Mouse (Mus musculus) lung, adult 2 months (tissue): ENCODE results near the gene Samd13. TPM values are rescaled to one million over a fixed set of nuclear protein-coding genes. Genes with fewer than 3 reads are reported as not detected.

ENCODE experiments used
- DNase-seq: peaks from one replicate; pipeline ENCODE4 v3.0.0; 2022
- H3K4me1 ChIP-seq: fragments of 200-500 bp; 2 replicates; pipeline ENCODE4 v1.6.1; 2011; ENCODE audit warnings: low read length; ENCODE audit not compliant: control insufficient read depth, insufficient read depth
- H3K4me3 ChIP-seq: fragments of 200-500 bp; replicated peaks from 2 replicates; pipeline ENCODE3; 2011; ENCODE audit warnings: low read depth, mild to moderate bottlenecking, control low read depth, low read length; ENCODE audit errors: extremely low read depth
- CTCF ChIP-seq: fragments of 200-500 bp; IDR thresholded peaks from 2 replicates; pipeline ENCODE4 v1.5.1; 2011; ENCODE audit warnings: mild to moderate bottlenecking, low read length, control low read depth; ENCODE audit not compliant: insufficient read depth
- POLR2A ChIP-seq: fragments of 200-500 bp; IDR thresholded peaks from 2 replicates; pipeline ENCODE4 v1.6.1; 2011; ENCODE audit warnings: low read depth, mild to moderate bottlenecking, control low read depth, low read length, borderline replicate concordance; ENCODE audit errors: extremely low read depth
- WGBS: fragments of 180-500 bp; shearing (Covaris S2); methylation state at CpG from one replicate; pipeline ENCODE4 v1.1.7; 2018; 5-methylcytosine and 5-hydroxymethylcytosine counted together
- polyA plus RNA-seq: library from polyadenylated mRNA; depleted of rRNA; stranded (reverse); fragments of >200 nt; gene quantifications from 2 replicates; pipeline ENCODE4 v1.2.3, GENCODE M21; 2012

The Samd13 gene
- polyA plus RNA-seq, 1 experiment = 0.17 TPM

DNA sequence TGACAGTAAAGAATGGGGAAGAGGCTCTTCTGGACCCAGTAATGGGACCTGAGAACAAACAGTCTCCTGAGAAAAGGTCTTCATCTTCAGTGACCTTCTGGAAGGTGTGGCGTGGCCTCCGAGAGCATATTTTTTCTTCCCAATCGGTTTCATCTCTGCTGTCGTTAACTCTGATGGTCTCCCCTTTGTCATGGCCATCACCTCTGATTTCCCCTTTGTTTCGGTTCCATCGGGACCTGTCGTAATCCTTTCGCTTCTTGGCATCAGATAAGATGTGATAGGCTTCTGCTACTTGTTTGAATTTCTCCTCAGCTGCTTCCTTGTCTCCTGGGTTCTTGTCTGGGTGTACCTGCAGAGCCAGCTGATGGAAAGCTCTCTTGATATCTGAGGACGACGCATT is 34.7 kb downstream of the Samd13 start:
- no peak overlapping the region for H3K4me3 ChIP-seq
- DNase-seq = no peak
- no peaks in the 10 kb centered on the region for H3K4me1 ChIP-seq
- WGBS = 85% methylated on average over 10 of the region's 10 CpGs
- TF ChIP-seq CTCF (no peak), POLR2A (no peak)

- WGBS = 59% methylated on average over 10 of the region's 10 CpGs
- TF ChIP-seq POLR2A (no peak), CTCF (no peak)
- Histone ChIP-seq H3K4me3 (no peak overlapping the region), H3K4me1 (no peaks in the 10 kb centered on the region)
- no peak for DNase-seq
These were observed 36.0 kb downstream of the Samd13 start for GRCm38 (mm10) chr3:146649311-146649894.

GRCm38 (mm10) chr3:146641818-146642427 is 43.5 kb downstream of the Samd13 start:
- H3K4me1 ChIP-seq = no peaks in the 10 kb centered on the region
- DNase-seq = no peak
- H3K4me3 ChIP-seq = no peak overlapping the region
- TF ChIP-seq CTCF (no peak), POLR2A (no peak)
- WGBS = 58% methylated on average over 4 of the region's 4 CpGs

- WGBS = 67% methylated on average over 5 of the region's 5 CpGs
These were observed 52.9 kb downstream of the Samd13 start for GRCm38 (mm10) chr3:146632506-146632905.

DNA sequence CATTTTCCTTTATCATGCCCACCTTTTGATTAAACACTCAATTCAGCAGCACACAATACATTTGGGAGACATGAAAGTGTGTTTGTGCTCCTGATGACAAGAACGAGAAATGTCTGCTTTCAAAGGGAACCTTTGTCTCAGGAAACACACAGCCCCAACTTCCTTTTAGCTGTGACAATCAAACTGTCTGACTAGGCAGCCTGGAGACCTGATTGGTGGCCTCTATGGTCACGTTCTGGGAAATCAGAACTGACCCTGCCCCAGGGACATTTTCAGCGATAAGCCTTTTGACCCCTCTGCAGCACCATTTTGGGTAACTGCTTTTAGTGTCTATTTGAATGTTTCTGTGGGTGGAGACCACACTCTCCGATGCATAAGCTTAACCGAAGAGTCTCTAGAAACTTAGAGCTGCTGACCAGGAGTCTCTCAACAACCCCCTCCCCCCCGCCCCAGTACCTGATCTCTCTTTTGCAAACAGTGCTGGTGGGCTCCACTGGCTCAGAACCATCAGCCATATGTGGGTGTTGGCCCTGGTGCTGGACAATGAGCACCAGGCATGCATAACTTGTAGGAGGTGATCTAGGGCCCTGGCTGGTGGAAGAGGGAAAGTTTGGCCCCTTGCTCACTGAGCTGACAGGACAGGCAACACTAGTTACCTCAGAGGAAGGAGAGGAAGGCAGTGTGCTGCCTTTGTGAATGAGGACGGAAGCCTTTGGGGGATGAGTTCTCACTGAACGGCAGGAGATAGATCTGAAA is 57.0 kb downstream of the Samd13 start:
- Histone ChIP-seq H3K4me1 (no peaks in the 10 kb centered on the region), H3K4me3 (no peak overlapping the region)
- TF ChIP-seq POLR2A = no peak
- no peak for TF ChIP-seq CTCF
- no peak for DNase-seq
- WGBS = 60% methylated on average over 8 of the region's 8 CpGs

More at GRCm38 (mm10) chr3:146632506-146632905, 52.9 kb downstream of the Samd13 start:
- Histone ChIP-seq H3K4me1 (no peaks in the 10 kb centered on the region), H3K4me3 (no peak overlapping the region)
- no peak for TF ChIP-seq CTCF
- TF ChIP-seq POLR2A = no peak
- DNase-seq = no peak

- Histone ChIP-seq H3K4me1 (no peaks in the 10 kb centered on the region), H3K4me3 (no peak overlapping the region)
- DNase-seq = no peak
- TF ChIP-seq CTCF = no peak
- no peak for TF ChIP-seq POLR2A
- 84% methylated on average over 4 of the region's 4 CpGs for WGBS
These were observed 59.6 kb downstream of the Samd13 start for GRCm38 (mm10) chr3:146625766-146626165.

DNA sequence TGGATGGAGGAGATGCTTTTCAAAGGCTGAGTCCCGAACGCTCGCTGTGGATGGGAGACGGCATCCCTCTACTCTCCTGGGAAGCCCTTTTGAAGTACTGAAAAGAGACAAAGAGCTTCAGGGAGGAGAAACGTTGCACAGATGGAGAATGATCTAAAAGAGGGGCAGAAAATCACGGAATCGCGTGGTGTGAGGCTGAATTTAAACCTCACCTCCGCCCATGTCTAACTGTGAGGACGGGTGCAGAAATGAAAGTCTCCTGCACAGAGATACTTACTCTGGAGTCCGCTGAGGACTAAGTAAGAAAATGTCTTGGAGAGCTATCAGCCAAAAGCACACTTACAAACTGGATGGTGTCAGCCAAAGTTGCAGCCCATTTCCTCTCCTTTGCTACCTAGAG is 63.4 kb downstream of the Samd13 start:
- no peak for DNase-seq
- H3K4me3 ChIP-seq = no peak overlapping the region
- WGBS = 86% methylated on average over 11 of the region's 11 CpGs
- TF ChIP-seq CTCF = no peak
- TF ChIP-seq POLR2A = no peak
- H3K4me1 ChIP-seq = no peaks in the 10 kb centered on the region

GRCm38 (mm10) chr3:146620555-146621249 is 64.7 kb downstream of the Samd13 start:
- no peak for TF ChIP-seq POLR2A
- no peak for TF ChIP-seq CTCF
- 73% methylated on average over 14 of the region's 14 CpGs for WGBS
- no peaks in the 10 kb centered on the region for H3K4me1 ChIP-seq
- no peak for DNase-seq
- no peak overlapping the region for H3K4me3 ChIP-seq

GRCm38 (mm10) chr3:146620101-146620500 is 65.3 kb downstream of the Samd13 start:
- Histone ChIP-seq H3K4me3 (no peak overlapping the region), H3K4me1 (no peaks in the 10 kb centered on the region)
- whole genome bisulfite sequencing = 82% methylated on average over 10 of the region's 10 CpGs
- no peak for DNase-seq
- TF ChIP-seq POLR2A (no peak), CTCF (no peak)

DNA sequence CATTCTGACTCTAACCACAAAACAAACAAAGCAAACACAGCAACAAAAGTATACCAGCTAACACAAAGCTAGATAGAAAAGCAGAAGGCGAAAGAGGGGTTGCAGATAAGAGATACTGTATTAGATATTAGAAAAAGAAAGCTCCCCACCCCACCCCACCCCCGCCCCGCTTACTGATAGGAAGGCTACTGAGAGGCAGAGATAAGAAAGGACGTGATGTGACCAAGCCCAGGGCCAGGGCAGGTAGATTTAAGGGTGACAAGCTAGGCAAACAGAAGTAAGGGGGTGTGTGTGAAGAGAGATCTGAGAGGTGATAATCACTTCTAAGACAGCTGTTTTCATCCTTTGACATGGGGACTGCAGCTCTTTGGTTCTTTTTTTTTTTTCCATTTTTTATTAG is 67.0 kb downstream of the Samd13 start:
- Histone ChIP-seq H3K4me3 (no peak overlapping the region), H3K4me1 (no peaks in the 10 kb centered on the region)
- no peak for DNase-seq
- no peak for TF ChIP-seq POLR2A
- no peak for TF ChIP-seq CTCF
- 71% methylated on average over 4 of the region's 4 CpGs for WGBS
